Mouse (Mus musculus) lung, adult 2 months (tissue): ENCODE measurements around the gene Cdca5.

Experiments used
- CTCF ChIP-seq: fragments of 200-500 bp; IDR thresholded peaks from 2 replicates; pipeline ENCODE4 v1.5.1; 2011; ENCODE audit warnings: mild to moderate bottlenecking, low read length, control low read depth; ENCODE audit not compliant: insufficient read depth
- POLR2A ChIP-seq: fragments of 200-500 bp; IDR thresholded peaks from 2 replicates; pipeline ENCODE4 v1.6.1; 2011; ENCODE audit warnings: low read depth, mild to moderate bottlenecking, control low read depth, low read length, borderline replicate concordance; ENCODE audit errors: extremely low read depth

DNA sequence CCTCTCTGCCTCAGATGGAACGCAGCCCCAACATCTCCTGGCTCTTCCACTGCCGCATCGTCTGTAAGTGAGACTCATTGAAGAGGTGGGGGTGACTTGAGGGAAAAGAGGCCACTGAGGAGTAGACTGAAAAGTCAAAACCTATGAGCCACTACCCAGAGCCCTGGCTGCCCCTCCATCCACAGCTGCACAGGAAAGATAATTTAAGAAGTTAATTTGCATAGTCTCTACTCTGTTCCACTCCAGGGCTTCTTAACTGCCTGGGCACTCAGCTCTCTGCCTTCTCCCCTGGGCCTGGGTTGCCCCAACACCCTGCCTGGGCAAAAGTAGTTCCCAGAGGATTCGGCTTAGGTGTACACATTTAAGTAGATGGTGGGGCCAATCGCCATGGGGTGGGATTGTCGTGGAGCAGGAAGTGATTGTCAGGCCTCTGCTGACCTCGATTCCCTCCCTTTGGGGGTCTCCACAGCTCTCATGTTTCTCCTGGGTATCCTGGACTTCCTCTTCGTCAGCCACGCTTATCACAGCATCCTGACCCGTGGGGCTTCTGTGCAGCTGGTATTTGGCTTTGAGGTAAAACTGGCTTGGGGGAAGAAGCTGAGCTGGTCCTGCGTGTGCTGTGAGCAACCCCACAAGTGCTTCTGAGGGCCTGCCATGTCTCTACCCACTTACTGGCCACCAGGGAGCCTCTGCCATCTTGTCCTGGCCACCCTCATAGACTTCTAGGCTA, 35.9 kb upstream of the Cdca5 start:
- no peak for TF ChIP-seq POLR2A
- no peak for TF ChIP-seq CTCF
